Mouse (Mus musculus) embryonic fibroblast, embryonic 13.5 days (primary cell): ENCODE measurements around the gene Rcsd1.

Experiments
- CTCF ChIP-seq: IDR thresholded peaks from 2 replicates; pipeline ENCODE4 v1.5.1; 2011; ENCODE audit warnings: mild to moderate bottlenecking, control low read depth, low read length, moderate library complexity, borderline replicate concordance; ENCODE audit not compliant: insufficient read depth
- POLR2A ChIP-seq: IDR thresholded peaks from 2 replicates; pipeline ENCODE4 v1.6.1; 2011; ENCODE audit warnings: low read depth, mild to moderate bottlenecking, control low read depth, low read length, moderate library complexity

DNA sequence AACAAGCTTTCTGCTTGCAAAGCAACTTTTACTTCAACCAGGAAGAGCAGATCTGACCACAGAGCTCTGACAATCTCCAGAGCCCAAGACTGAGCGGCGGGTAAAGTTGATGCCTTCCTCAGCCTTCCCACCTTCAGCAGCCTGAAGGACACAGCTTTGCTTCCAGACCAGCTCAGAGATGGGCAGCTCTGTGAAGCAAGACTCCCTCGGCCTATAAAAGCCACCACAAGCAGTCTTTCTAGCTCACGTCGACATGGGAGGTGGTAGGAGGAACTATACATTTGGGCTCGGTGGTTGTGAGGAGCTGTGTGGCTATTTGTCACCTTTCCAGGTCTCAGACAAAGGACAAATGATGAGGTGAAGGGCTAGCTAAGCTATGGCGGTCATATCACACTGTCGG is 11.9 kb downstream of the Rcsd1 start:
- no peak for TF ChIP-seq POLR2A
- no peak for TF ChIP-seq CTCF
